Mouse (Mus musculus) heart, adult 8-10 months (tissue): ENCODE data around the gene Pmepa1. TPM values are rescaled to one million over a fixed set of nuclear protein-coding genes. Genes with fewer than 3 reads are reported as not detected.

ENCODE experiments used
- DNase-seq: peaks from one replicate; pipeline ENCODE4 v3.0.0; 2022; ENCODE audit warnings: low spot score
- total RNA-seq, 4 experiments: library from RNA; stranded (reverse); gene quantifications; 2 replicates each; pipeline ENCODE4 v1.2.4; 2022

Pmepa1 gene
- total RNA-seq, 4 experiments from 2014 or later = 24.5 to 31.5 (median 27.0) TPM

DNA sequence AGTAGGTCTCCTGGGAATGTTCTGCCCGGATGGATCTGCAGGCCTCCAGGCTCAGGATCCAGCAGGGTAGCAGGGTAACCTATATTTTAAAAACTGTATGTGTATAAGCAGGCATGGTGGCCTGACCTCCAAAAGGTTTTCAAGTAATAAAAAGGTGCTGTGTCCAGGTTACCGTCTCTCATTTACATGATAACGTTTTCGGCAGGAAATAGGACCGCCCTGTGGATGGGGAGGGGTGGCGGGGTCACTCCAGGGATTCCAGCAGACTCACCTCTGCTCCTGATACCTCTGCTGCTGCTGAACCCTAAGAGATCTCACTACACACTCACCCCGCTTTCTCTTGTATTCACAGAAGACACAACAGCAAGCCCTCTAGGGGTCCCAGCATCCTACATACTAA, 50.4 kb downstream of the Pmepa1 start:
- DNase-seq = no peak

DNA sequence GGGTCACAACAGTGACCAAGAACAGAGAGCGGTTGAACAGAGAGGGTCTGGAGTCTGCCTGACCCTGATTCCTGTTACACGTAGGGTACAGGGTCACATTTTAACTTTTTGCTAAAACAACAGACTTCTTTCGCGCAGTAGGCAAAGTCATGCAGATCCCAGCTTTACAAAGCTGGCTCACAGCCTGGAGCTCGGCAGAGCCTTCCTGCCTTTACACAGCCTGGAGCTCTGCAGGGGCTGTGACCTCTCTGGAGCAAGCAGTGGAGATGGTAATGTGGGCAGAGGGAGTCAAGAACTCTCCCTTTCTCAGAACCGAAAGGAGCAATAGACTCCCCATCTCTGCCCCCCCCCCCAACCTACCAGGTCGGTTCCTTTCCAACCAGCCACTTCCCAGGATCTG, 51.5 kb downstream of the Pmepa1 start:
- DNase-seq = no peak

DNA sequence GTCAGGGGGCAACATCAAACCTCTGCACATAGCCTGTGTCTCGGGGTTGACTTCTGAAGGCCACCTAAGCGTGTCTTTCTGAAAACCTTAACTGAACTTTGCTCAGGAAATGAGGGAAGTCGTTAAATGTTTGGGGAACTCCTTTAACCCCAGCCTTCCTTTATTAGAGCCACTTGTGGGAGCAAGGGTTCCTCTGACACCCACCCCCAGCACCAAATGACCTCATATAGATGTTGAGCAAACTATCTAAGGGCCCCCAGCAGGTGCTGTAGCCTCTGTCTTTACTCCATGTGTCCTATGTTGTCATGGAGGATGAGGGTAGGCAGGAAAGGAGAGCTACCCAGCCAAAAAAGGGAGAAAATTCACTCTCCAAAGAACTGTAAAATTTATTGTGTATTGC, 52.2 kb downstream of the Pmepa1 start:
- DNase-seq = no peak

DNA sequence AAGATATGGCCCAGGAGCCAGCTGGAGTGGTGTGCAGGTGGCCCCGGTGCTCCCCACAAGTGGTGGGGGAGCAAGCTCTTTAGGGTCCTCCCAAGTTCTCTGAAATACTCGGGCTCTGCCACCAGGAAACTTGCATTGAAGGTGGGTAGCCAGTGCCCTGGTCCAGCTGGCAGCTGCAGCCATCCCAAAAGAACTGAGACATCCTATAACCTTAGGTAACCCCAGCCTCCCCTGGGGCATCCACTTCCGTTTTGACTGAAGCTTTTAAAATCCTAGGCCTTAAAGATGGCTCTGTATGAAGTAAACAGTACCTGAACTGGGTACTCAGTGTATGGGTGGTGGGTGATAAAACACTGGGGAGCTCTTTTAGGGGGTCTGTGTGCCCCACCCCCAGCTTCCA, 52.8 kb downstream of the Pmepa1 start:
- no peak for DNase-seq

DNA sequence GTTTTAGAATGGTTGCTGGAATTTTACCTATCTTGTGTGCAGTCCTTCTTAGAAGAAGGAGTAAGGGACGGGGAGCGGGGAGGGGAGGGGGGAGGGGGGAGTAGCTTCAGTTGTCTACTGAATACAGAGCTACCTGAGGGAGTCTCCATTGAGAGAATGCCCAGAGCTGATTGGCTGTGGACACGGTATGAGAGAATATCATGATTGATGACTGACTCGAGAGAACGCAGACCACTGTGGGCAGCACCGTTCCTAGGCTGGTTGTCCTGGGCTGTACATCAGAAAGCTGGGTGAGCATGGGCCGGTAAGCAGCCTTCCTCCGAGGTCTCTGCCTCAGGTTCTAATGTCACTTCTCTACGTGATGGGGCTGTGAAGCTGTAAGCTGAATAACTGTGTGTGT, 55.6 kb downstream of the Pmepa1 start:
- DNase-seq = no peak

DNA sequence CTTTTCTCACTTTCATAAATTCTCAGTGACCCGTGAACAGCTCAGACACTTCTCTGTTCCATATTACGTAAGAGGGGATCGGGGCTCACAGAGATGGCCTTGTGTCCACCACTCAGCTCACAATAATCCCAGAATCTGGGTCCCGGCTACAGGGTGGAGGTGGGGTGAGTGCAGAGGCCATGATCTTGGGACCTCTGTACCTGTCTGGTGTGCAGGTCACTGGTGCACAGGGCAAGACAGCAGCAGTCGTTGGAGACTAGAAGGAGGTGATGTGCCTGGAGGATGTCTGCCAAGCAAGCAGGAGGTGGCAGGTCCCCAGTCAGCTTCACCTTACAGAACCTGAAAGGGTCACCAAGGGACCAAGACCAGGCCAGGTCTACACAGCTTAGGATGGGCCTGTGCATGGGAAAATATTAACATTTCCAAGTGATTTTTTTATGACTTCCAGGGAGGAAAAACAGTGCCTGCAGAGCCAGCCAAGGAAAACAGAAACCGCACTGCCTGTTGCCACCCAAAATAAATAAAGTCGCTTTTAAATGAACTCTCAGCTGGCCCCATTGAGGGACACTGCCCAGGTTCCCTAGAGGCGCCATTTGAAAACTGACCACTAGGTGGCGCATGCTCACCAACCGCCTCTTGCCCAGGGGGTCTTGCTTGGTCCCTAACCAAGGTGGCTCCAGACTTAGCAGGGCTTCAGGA, 56.9 kb downstream of the Pmepa1 start:
- peak; percentile 57 for DNase-seq

DNA sequence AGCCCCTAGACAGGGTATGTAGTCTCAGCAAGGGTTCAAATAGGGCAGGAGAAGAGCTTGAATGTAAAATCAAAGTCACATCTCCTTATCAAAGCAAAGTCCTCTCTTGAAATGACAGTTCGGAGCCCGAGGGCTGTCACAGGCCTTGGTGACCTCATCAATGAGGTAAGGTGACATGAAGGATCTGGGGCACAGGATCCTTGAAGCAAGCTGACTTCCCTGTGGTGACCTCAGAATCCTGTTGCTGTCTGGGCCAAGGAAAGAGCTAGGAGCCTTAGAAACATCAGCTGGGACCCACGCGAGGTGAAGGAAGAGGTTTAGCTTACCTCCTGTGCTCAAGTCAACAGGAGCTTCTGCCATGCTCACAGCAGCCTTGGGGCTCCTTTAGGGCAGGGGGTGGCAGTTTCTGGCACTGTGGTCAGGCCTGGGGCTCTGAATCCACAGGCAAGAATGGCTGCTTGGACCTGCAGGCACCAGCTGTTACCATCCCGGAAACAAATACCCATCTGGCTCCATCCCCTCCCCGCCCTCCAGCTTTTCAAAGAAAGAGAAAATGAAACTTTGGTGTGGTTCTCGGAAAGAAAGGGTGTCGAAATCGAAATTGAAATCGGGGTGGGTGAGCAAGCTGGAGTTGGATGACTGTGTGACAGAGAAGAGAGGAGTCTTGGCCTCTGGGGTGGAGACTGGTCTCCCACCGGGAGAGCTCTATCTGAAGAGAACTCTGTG, 57.8 kb downstream of the Pmepa1 start, which contains the start of gene Zbp1:
Gene Zbp1 (minus strand): TSS at position 508 of the 726 bp plus-strand sequence.
- DNase-seq = peak; percentile 34

DNA sequence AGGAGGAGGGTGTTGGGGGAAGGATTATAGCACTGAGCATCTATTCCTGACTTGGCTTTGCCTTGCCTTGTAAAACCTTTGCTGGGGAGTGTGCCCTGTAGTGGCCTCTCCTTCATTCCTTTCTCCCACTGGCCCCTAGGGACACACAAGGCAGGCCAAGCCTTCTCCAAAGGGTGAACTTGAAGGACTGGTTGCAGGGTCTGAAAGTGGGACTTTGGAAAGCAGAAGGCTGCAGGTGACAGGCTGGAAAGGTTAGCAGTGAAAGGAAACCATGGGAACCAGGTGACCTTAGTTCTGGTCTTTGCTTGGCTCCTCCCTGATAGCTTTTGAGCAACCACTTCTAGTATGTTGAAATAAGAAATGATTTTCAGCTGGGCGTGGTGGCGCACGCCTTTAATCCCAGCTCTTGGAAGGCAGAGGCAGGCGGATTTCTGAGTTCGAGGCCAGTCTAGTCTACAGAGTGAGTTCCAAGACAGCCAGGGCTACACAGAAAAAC, 58.5 kb downstream of the Pmepa1 start:
- DNase-seq = no peak

DNA sequence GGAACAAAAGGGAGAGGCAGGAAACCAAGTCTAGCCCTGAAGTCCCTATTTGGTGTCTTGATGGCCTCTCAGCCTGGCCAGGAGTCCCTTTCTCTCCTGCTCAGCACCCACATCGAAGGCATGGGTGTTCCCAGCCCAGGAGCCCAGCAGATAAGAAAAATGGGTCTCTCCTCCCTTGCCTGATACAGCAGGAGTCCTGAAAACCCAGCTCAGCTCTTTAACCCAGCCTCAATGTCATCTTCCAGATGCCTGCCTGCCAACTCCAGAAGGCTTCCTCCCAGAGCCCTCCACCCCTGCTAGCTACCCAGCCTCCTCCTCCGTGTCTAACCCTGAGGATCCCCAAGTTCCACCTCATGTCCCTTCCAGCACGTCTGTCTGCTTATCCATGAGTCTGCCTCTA, 59.1 kb downstream of the Pmepa1 start:
- no peak for DNase-seq

DNA sequence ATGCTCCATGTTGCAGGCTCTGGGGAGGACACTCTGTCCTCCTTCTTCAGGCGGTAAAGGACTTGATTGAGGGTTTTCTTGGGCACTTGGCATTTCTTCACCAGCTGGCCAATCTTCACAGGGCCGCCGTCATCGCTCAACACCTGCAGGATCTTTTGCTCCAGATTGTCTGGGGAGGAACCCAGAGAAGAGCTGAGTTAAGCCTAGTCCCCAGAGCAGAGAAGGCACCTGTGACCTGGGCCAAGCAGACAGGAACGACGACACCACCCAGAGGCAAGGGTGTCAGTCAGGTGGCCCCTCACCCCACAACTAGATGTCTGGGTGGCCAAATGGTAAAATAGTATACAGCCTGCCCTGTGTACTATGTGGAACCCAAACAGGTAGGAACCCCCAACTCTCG, 59.5 kb downstream of the Pmepa1 start:
- no peak for DNase-seq

DNA sequence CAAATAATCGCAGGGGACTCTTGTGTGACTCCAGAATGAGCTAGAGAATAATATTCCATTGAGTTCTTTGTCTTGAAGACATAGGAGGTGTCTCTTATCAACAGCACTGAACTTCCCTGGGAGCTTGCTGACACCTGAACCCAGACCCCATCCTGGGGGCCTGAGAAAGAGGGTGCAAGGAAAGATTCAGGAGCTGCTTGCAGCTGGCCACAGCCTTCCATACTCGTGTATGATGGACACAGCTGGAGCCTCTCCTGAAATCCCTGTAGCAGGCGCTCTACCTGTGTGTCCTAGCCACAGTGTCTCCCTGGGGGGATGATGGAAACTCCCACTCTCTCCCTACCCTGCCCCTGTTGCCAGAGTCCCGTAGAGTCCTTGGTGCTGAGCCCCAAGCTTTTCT, 64.1 kb downstream of the Pmepa1 start:
- no peak for DNase-seq

DNA sequence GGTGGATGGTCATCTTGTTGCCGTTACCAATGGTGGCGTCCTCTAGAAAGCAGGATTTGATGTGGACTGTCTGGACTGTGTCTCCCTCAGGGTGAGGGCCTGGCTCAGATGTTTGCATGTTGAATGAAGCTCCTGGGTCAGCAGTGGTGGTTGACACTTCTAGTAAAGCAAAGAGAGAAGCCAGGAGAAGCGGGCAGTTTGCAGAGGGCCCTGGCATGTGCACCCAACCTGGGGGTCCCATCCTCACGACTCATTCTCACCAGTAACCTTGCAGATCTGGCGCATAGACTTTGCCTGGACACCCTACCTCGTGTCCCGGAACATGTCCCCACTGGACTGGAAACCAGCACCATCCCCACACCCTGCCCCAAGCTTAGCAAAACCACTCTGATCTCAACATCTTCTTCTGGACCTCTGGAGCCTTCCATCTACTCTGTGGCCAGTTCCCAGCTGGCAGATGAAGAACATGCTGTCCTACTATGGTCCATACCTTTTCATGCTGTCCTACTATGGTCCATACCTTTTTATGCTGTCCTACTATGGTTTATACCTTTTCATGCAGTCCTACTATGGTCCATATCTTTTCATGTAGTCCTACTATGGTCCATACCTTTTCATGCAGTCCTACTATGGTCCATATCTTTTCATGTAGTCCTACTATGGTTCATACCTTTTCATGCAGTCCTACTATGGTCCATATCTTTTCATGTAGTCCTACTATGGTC, 67.1 kb downstream of the Pmepa1 start:
- no peak for DNase-seq

DNA sequence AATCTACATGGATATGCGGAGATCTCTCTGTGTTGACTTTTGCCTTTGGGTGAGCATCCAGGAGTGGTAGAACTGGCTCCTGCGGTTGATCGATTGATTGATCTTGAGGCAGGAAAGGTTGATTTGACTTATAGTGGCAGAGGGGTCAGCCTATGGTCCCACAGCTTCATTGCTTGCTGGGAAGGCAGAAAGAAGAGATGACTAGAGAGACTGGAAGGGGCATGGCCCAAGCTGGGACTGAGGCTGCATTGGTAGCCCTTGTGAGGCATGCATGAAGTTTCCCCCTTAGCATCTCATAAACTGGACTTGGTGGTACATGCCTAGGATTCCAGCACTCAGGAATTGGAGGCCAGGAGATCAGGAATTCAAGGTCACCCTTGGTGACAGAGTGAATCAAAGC, 69.3 kb downstream of the Pmepa1 start:
- DNase-seq = no peak

DNA sequence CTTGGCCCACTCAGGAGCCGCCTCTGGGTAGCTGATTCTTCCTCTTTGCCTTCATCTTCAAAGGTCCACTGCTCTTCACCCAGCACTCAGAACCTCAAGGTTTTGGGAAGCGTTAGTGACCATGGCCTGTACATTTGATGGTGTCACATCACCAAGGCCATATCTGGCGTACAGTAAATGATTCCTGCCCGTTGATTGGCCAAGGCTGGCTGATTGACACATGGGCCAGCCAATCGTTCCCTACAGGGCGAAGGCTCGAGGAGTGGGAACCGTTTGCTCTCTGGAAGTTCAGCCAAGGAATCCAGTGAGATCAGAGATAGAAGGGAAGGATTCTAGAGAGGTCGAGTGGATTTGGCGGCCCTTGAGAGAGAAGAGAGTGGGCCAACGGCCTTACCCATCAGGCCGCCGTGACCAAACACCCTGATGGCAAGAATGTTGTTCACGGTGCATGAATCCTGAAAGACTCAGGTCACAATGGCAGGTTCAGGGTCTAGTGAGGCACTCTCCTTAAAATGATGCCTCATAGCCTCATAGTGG, 70.7 kb downstream of the Pmepa1 start:
- no peak for DNase-seq

DNA sequence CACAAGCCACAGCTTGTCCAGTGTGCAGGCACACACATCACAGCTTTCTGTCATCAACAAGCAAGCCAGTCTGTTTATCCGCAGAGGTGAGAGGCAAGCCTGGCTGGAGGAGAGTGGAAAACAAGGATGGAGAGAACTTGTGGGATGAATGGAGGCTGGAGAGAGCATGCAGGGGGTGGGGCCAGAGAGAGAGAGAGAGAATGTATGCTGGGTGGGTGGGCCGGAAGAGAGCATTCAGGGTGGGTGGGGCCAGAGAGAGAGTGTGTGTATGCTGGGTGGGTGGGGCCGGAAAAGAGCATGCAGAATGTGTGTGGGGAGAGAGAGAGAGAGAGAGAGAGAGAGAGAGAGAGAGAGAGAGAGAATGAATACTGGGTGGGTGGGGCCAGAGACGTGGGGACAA, 71.7 kb downstream of the Pmepa1 start:
- no peak for DNase-seq

DNA sequence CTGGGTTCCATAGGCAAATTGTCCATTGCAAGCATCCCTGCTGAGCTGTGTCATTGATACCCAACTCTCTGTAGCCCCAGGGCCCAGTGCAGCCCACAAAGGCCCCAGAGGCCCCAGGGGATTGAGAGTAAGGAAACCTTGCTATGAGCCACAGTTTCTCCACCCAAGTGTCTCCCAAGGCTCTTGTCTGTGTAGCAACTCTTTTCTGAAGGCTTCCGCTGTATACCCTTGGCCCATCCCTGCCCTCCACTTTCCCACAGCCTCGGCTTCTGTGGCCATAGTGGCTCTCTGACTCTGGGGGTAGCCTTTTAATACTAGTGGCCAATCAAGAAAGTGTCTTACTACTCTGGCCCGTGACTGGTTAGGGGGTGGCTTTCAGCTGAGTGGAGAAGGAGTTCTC, 72.6 kb downstream of the Pmepa1 start:
- no peak for DNase-seq

DNA sequence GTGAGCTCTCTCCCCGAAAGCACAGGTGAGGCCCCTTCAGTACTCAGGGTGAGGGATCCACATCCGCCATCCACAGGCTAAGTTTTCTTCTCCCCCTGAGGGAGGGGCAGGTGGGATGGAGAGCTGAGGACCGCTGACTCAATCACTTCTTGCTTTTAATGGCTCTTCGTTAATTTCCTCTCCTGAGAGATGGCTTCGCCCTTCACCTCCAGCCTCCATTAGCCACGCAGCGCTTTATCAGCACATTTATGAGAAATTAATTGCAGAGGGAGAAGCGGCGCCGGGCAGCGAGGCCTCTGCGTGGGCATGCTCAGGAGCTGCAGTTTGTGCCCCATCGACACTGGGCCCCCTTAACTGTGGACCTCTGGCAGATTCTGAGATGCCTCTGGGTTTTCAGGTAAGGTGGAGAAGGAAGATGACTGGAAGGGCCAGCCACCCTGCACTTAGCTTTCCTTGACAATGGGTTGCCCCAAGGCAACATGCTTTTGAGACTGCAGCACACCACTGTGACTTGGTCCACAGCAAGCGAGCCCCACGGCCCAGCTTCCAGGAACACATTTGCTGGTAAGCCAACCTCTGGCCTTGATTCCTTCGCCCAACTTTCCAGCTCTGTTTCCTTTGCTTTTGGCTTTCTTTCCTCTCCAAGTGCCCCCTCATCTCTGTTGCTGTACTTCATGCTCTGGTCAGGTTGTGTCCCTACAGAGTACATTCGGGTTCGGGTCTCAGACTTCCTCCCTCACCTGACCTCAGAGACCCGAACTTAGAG, 73.2 kb downstream of the Pmepa1 start:
- no peak for DNase-seq

DNA sequence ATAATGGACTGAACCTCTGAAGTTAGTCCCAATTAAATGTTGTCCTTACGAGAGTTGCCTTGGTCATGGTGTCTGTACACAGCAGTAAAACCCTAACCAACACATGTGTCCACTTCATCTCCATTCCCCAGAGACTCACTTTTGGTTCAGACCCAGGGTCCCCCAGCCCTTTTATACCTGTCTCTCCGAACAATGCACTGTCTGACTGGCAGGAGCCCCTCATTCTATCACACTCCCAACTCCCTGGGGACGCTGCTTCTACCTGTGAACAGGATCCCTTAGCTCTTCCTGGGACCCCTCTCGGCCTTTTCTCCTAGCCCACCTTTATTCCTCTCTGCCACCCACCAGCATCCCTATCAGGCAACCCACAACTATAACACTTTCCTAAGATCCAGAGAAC, 81.5 kb downstream of the Pmepa1 start:
- DNase-seq = no peak

DNA sequence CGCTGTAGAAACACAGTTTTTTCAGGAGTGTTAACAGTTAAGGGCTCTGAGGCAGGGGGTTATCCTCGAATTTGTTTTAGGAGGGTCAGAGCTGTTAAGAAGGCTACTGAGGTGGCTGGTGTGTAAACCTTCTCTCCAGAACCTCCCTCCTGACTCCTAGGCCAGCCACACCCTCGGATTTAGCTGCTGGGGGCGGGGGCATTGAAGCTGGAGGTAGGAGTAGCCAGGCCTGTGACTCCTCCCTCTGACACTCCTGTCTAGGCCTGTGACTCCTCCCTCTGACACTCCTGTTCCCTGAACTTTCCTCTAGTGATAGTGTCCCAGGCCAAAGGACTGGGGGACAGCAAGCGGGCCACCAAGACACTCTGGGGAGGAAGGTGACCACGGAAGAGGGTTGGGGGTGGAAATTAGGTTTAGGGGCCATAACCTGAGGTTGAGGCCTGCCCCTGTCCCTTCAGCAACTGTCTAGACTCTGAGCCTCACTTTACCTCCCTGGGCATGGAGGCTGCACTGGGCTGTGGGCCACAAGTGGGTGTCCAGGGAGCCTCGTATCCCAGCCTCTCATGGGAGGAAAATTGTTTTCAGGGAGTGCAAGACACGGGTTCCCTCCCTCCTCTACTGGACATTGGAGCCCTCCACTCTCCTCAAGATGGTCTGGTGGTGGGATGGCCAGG, 89.0 kb downstream of the Pmepa1 start:
- no peak for DNase-seq

DNA sequence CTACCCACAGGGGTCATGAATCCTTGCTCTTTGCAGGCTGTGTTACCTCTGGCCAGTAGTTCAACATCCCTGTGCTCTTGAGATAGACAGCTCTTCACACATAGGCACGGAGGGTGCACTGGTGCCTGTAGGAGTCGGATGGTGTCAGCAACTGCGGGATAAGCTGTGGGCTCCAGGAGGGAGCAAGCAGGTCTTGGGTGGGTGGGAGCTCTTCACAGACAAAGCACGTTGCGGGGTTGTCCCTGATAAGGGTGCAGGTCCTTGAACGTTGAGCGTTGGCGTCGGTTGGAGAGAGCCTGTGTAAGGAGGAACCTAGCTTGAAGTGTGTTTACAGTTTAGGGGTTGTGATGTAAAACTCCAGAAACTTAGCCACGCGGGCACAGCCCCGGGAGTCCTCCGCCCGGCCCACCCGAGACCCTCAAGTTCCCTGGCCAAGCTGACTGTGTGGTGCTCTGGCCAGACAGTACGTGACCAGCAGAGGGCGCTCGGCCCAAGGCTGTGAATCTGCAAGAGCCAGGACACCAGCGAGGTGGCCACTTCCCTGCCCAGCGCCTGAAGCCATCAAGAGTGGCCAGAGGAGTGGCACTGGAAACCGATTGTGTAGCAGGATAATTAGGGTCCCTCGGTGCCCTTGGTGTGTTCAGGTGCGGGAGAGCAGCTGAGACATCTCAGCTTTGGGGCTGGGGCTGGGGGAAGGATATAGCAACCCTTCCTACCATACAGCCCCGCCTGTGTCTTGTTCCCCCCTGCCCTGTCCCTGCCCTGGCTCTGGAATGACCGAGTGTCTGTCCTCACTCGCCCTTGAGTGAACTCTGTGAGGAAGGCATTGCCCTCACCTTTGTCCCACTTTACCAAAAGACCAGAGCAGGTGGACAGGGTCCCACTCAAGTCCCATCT, 90.0 kb downstream of the Pmepa1 start:
- DNase-seq = peak; percentile 79
